Mouse (Mus musculus): ENCODE results near the gene Sval2.

The Sval2 gene

DNA sequence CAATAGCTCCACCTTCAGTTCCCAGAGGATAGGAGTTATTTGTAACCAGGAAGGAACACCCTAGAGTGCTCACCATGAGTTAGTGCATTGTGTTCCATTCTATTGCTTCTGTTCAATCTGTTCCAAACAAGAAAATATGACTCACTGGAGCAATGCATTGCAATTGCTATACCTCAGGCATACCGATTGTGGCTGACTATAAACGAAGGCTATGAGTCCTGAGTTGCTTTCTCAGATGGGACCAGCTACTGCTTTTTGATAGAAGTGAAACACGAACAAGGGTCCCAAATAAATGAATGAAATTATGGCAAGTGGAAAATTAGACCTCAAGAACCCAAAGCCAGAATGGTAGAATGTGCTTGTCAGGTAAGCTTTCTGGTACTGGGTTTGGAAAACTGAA lies at the start of gene Sval2:
TSS of gene Sval2 (plus strand) at position 301 of the 400 bp plus-strand sequence.
- DNase-seq (ENCODE audit: low spot score), result no peak

GRCm38 (mm10) chr6:41824086-41824485 lies 28.7 kb upstream of the Sval2 start:
- no peak for DNase-seq (ENCODE audit: low spot score)

DNA sequence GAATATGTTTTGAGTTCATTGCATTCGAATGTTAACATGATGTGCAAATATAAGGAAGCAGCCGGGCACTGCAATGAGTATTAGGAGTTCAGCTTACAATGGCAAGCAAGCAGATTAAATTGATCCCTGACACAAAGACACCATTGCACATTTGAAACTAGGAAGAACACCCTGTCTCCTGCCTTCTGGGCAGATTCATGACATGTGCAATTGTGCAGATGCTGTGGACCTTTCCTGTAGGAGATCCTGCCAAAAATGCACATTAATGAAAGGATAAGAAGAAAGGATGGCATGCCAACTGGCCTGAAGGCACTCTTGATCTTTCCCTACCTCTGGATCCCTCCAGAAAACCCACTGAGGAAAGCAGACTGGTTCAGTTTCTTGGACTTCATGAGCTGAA lies 23.3 kb upstream of the Sval2 start:
- DNase-seq (ENCODE audit: low spot score), result no peak

GRCm38 (mm10) chr6:41847235-41847634 lies 5.6 kb upstream of the Sval2 start, which contains the start of gene Pip:
Gene Pip, plus strand, starts transcription at chr6:41847535.
- DNase-seq (ENCODE audit: low spot score), result no peak

- no peak for DNase-seq (ENCODE audit: low spot score)
Measured at GRCm38 (mm10) chr6:41864038-41864437, 11.2 kb downstream of the Sval2 start.

- no peak for DNase-seq (ENCODE audit: low spot score)
Measured at GRCm38 (mm10) chr6:41911625-41912024, 58.8 kb downstream of the Sval2 start.
